Mouse (Mus musculus) hindbrain, embryonic 11.5 days (tissue): ENCODE measurements around the gene Noa1. TPM values are rescaled to one million over a fixed set of nuclear protein-coding genes. Genes with fewer than 3 reads are reported as not detected.
A peak's percentile ranks its signal among the peaks of the same experiment; 100 is the strongest.

Experiments
- ATAC-seq: fragments of 200-750 bp; cut with Nextera tagmentation; 2 replicates; pipeline ENCODE4 v1.8.0; 2017; ENCODE audit warnings: mild to moderate bottlenecking, moderate TSS enrichment, moderate library complexity; ENCODE audit not compliant: low FRiP score
- DNase-seq: peaks from one replicate; pipeline ENCODE4 v3.0.0-alpha.2; 2015; ENCODE audit warnings: low spot score
- H3K27ac ChIP-seq: fragments of 300-500 bp; sonication (generic); 2 replicates; pipeline ENCODE4 v1.5.1; 2014; ENCODE audit warnings: mild to moderate bottlenecking, low read depth, low read length
- H3K27me3 ChIP-seq: fragments of 300-500 bp; sonication (generic); 2 replicates; pipeline ENCODE4 v1.6.1; 2014; ENCODE audit warnings: mild to moderate bottlenecking, low read length, moderate library complexity, mixed read lengths; ENCODE audit not compliant: control insufficient read depth, insufficient read depth
- H3K36me3 ChIP-seq: fragments of 300-500 bp; sonication (generic); 2 replicates; pipeline ENCODE4 v1.6.1; 2014; ENCODE audit warnings: mild to moderate bottlenecking, low read length, moderate library complexity, mixed read lengths; ENCODE audit not compliant: control insufficient read depth, insufficient read depth
- H3K4me1 ChIP-seq: fragments of 300-500 bp; sonication (generic); replicated peaks from 2 replicates; pipeline ENCODE4 v1.6.1; 2014; ENCODE audit warnings: low read length, mixed read lengths; ENCODE audit not compliant: control insufficient read depth, insufficient read depth
- H3K4me2 ChIP-seq: fragments of 300-500 bp; sonication (generic); replicated peaks from 2 replicates; pipeline ENCODE4 v1.6.1; 2014; ENCODE audit warnings: mild to moderate bottlenecking, low read depth, low read length
- H3K4me3 ChIP-seq: fragments of 300-500 bp; sonication (generic); 2 replicates; pipeline ENCODE4 v1.5.1; 2014; ENCODE audit warnings: low read depth, low read length
- H3K9ac ChIP-seq: fragments of 300-500 bp; sonication (generic); 2 replicates; pipeline ENCODE4 v1.6.1; 2014; ENCODE audit warnings: low read depth, low read length
- H3K9me3 ChIP-seq: fragments of 300-500 bp; sonication (generic); 2 replicates; pipeline ENCODE4 v1.6.1; 2016; ENCODE audit warnings: low read length; ENCODE audit not compliant: control insufficient read depth
- WGBS: fragments of 180-500 bp; shearing (Covaris S2); extraction: QIAGEN DNeasy Blood & Tissue Kit; methylation state at CpG from one replicate; pipeline ENCODE4 v1.1.7; 2014; 5-methylcytosine and 5-hydroxymethylcytosine counted together
- polyA plus RNA-seq: library from polyadenylated mRNA; unstranded; fragments of >200 nt; fragmentation: Nextera tagmentation; extraction: Ambion mirVana; gene quantifications from 2 replicates; pipeline ENCODE4 v1.2.1, GENCODE M21; 2014

Gene Noa1
- polyA plus RNA-seq, 1 experiment from 2014 or later, result 32.5 TPM

DNA sequence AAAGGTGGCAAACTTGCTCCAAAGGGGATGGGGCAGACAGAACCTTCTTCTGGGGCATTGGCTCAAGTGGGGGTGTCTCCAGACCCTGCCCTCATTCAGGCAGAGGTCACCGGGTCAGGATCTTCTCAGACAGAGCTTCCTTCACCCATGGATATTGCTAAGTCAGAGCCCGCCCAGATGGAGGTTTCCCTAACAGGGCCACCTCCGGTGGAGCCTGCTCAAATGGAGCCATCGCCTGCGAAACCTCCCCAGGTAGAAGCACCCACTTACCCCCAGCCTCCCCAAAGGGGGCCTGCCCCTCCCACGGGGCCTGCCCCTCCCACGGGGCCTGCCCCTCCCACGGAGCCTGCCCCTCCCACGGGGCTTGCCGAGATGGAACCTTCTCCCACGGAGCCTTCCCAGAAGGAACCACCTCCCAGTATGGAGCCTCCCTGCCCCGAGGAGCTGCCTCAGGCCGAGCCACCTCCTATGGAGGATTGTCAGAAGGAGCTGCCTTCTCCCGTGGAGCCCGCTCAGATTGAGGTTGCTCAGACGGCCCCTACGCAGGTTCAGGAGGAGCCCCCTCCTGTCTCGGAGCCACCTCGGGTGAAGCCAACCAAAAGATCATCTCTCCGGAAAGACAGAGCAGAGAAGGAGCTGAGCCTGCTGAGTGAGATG, 28.2 kb downstream of the Noa1 start:
- Histone ChIP-seq H3K27me3 (no peaks in the 10 kb centered on the region), H3K27ac (no peak overlapping the region), H3K4me3 (no peak overlapping the region), H3K9ac (no peak overlapping the region), H3K4me1 (no peaks in the 10 kb centered on the region), H3K9me3 (no peaks in the 10 kb centered on the region), H3K4me2 (no peak overlapping the region), H3K36me3 (0 out of 2 replicates have a peak, but pooled peaks cover 5% of the 10 kb centered on the region)
- no peak for DNase-seq
- 90% methylated on average over 20 of the region's 20 CpGs for WGBS
- no peak for ATAC-seq

DNA sequence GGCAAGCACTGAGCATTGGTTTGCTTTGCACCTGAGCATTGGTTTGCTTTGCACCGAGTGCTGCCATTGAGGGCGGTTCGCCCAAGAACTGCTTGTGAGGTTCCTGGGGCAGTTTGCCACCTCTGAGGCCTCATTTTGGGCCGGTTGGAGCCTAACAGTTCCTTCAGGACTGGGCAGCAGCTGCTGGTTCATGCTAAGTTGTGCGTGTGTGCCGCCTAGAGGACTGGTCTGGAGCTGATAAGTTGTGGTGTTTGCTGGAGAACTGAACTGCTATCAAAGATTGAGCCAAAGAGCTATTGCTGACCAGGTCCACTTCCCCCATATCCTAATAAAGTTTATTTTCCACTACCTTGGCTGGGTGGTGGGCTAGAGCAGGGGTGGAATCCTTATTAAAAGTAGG, 32.7 kb downstream of the Noa1 start:
- Histone ChIP-seq H3K9me3 (no peaks in the 10 kb centered on the region), H3K27ac (no peak overlapping the region), H3K9ac (no peak overlapping the region), H3K4me3 (no peak overlapping the region), H3K4me2 (no peak overlapping the region), H3K4me1 (no peaks in the 10 kb centered on the region), H3K27me3 (no peaks in the 10 kb centered on the region), H3K36me3 (peaks cover 13% of the 10 kb centered on the region; the same call in 1 of the 2 replicates)
- WGBS, result 89% methylated on average over 6 of the region's 6 CpGs
- ATAC-seq (no peak), DNase-seq (no peak)

- peak; percentile 76 for DNase-seq
- no peak overlapping the region for H3K4me3 ChIP-seq
Observed at GRCm38 (mm10) chr5:77275950-77276349, 33.9 kb downstream of the Noa1 start.

DNA sequence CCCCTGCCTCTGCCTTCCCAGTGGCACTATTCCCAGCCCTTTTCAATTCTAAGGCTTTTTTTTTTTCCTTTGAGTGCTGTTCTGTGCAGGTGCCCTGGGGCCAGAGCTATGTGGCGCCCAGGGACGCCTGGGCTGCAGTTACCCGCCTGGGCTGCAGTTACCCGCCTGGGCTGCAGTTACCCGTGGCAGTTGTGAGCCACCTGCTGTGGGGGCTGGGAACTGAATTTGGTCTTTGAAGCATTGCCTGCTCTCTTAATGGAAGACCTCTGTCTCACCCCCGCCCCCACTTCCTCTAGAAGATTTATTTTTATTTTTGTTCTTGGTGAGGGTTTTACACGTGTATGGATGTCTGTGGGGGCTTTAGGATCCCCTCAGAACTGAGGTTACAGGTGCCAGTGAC, 36.7 kb downstream of the Noa1 start:
- Histone ChIP-seq H3K9me3 (no peaks in the 10 kb centered on the region), H3K27me3 (no peaks in the 10 kb centered on the region), H3K4me2 (no peak overlapping the region), H3K36me3 (peaks cover 12% of the 10 kb centered on the region; the same call in 1 of the 2 replicates), H3K27ac (no peak overlapping the region), H3K4me3 (no peak overlapping the region), H3K4me1 (no peaks in the 10 kb centered on the region), H3K9ac (no peak overlapping the region)
- WGBS, result 89% methylated on average over 7 of the region's 7 CpGs
- ATAC-seq (no peak), DNase-seq (no peak)

More at GRCm38 (mm10) chr5:77275950-77276349, 33.9 kb downstream of the Noa1 start:
- Histone ChIP-seq H3K9ac (no peak overlapping the region), H3K4me2 (no peak overlapping the region), H3K4me1 (no peaks in the 10 kb centered on the region), H3K27me3 (no peaks in the 10 kb centered on the region), H3K9me3 (no peaks in the 10 kb centered on the region), H3K36me3 (peaks cover 14% of the 10 kb centered on the region; the same call in 1 of the 2 replicates), H3K27ac (no peak overlapping the region)
- 0 out of 2 replicates have a peak, but pooled peaks have one; percentile 17 for ATAC-seq
- WGBS, result 93% methylated on average over 5 of the region's 5 CpGs

DNA sequence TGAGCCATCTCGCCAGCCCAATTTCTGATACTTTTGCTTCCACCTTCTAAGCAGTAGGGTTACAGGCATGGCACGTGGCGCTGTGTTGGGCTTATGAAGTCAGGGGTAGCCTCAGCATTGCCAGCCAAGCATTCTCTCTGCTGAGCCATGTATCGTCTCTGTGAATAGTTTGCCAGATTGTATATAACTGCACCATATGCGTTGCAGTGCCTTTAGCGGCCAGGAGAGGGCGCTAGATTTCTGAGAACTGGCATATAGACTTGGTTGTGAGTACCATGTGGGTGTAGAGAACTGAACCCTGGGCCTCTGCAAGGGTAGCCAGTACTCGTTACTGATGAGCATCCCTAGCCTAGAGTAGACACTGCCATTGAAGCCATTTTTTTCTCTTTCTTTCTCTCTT, 40.5 kb downstream of the Noa1 start:
- H3K36me3 ChIP-seq, result peaks cover 9% of the 10 kb centered on the region; the same call in 1 of the 2 replicates
- H3K4me3 ChIP-seq, result no peak overlapping the region
- H3K27me3 ChIP-seq, result no peaks in the 10 kb centered on the region; the same call in 1 of the 2 replicates
- 79% methylated on average over 8 of the region's 8 CpGs for WGBS
- no peak overlapping the region for H3K4me2 ChIP-seq
- H3K9ac ChIP-seq, result no peak overlapping the region
- no peak for ATAC-seq
- DNase-seq, result peak; percentile 34
- no peak overlapping the region for H3K27ac ChIP-seq
- no peaks in the 10 kb centered on the region for H3K9me3 ChIP-seq
- H3K4me1 ChIP-seq, result no peaks in the 10 kb centered on the region

DNA sequence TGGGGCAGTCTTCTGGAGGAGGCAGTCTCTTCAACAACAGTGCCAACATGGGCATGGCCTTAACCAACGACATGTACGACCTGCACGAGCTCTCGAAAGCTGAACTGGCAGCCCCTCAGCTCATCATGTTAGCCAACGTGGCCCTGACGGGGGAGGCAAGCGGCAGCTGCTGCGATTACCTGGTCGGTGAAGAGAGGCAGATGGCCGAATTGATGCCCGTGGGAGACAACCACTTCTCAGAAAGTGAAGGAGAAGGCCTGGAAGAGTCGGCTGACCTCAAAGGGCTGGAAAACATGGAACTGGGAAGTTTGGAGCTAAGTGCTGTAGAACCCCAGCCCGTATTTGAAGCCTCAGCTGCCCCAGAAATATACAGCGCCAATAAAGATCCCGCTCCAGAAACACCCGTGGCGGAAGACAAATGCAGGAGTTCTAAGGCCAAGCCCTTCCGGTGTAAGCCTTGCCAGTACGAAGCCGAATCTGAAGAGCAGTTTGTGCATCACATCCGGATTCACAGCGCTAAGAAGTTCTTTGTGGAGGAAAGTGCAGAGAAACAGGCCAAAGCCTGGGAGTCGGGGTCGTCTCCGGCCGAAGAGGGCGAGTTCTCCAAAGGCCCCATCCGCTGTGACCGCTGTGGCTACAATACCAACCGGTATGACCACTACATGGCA, 41.8 kb downstream of the Noa1 start:
- Histone ChIP-seq H3K36me3 (peaks cover 5% of the 10 kb centered on the region; the same call in 1 of the 2 replicates), H3K4me3 (no peak overlapping the region), H3K9me3 (no peaks in the 10 kb centered on the region), H3K27ac (no peak overlapping the region), H3K4me2 (no peak overlapping the region), H3K9ac (no peak overlapping the region), H3K27me3 (peaks cover 5% of the 10 kb centered on the region; the same call in 1 of the 2 replicates), H3K4me1 (no peaks in the 10 kb centered on the region)
- 93% methylated on average over 30 of the region's 30 CpGs for WGBS
- no peak for DNase-seq
- no peak for ATAC-seq

DNA sequence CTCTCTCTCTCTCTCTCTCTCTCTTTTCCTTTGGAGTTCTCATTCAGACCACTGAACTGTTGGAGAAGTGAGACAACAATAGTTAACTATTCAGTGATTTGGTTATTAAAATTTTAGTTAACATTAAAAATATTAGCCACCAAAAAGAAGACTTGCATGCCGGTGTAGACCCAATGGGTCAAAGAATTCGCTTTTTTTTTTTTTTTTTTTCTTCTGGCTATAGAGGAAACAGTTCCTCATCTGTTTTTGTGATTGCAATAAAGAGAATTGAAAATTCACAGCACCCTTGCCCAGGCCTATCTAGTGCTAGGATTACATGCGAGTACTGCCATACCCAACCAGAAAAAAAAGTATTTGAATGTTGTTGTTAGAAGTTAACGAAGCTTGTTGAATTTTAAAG, 42.4 kb downstream of the Noa1 start:
- H3K4me1 ChIP-seq, result no peaks in the 10 kb centered on the region
- DNase-seq (no peak), ATAC-seq (no peak)
- no peak overlapping the region for H3K27ac ChIP-seq
- peak overlapping the region; percentile 98; the same call in 1 of the 2 replicates for H3K4me3 ChIP-seq
- peaks cover 3% of the 10 kb centered on the region; the same call in 1 of the 2 replicates for H3K36me3 ChIP-seq
- H3K4me2 ChIP-seq, result peak overlapping the region; percentile 81; the same call in 1 of the 2 replicates
- peaks cover 5% of the 10 kb centered on the region; the same call in 1 of the 2 replicates for H3K27me3 ChIP-seq
- no peak overlapping the region for H3K9ac ChIP-seq
- whole genome bisulfite sequencing, result 69% methylated on average over 4 of the region's 4 CpGs
- H3K9me3 ChIP-seq, result no peaks in the 10 kb centered on the region

DNA sequence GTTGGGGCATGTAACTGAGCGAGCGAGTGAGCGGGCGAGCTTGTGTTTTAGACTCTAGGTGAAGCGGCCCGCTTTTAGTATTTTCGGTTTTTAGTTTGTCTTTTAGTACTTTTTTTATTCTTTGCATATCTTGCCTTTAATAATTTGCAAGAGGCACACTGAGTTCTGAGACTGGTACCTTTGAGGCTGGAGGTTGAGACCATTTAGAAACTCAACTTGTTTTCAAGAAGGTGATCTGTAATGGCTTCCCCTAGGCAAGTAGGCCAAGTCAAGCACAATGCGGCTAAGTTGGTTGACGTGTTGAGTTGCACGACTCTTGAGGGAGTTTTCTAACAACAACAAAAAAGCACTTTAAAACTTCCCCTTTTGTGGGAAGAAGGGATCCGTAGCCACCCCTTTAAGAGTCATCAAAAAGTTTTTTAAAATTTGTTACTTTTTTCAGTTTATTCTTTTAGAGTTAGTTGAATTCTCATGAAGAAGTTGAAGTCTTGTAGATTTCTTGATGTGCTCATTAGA, 42.9 kb downstream of the Noa1 start:
- Histone ChIP-seq H3K27me3 (peaks cover 5% of the 10 kb centered on the region; the same call in 1 of the 2 replicates), H3K9ac (peak overlapping the region; percentile 90), H3K36me3 (no peaks in the 10 kb centered on the region), H3K4me3 (peak overlapping the region; percentile 98), H3K4me2 (peak overlapping the region; percentile 81), H3K27ac (peak overlapping the region; percentile 91), H3K4me1 (no peaks in the 10 kb centered on the region), H3K9me3 (no peaks in the 10 kb centered on the region)
- no peak for DNase-seq
- WGBS, result 3% methylated on average over 11 of the region's 11 CpGs
- ATAC-seq, result no peak
